Mouse (Mus musculus): ENCODE data around the gene Calcoco1. TPM values are rescaled to one million over a fixed set of nuclear protein-coding genes. Genes with fewer than 3 reads are reported as not detected.

Gene Calcoco1
- polyA plus RNA-seq, 1 experiment from 2014 or later: 41.3 TPM

DNA sequence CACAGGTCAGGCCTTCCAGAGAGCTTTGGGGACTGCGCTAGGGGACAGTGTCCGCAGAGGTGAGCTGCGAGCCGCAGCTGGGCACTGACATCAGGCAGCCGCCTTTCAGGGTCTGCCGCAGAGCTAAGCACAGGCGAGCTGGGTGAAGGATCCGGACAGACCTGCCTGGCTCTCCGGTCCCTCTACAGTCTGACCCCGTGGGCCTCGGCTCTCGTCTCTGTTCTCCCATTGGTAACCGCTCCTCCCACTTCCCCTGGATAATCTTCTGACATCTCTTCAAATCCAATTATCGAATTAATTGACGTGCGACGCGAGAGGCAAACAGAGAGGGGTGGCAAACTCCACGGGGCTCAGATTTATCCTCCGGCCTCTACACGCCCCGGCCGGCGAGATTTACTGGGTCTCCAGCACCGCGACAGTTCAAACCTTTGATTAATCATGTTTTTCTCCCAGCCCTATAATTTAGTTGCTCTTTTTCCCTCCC lies 29.6 kb downstream of the Calcoco1 start:
- Histone ChIP-seq H3K4me3 (ENCODE audit: low read length) (peak overlapping the region; percentile 50), H3K9me3 (ENCODE audit: control insufficient read depth, low read length) (no peaks in the 10 kb centered on the region), H3K36me3 (ENCODE audit: control insufficient read depth, insufficient read depth, low read length) (no peaks in the 10 kb centered on the region), H3K9ac (ENCODE audit: low read depth, low read length) (peak overlapping the region; percentile 42; the same call in 1 of the 2 replicates), H3K27me3 (ENCODE audit: control insufficient read depth, insufficient read depth, low read length) (peaks cover 43% of the 10 kb centered on the region), H3K4me1 (ENCODE audit: control insufficient read depth, insufficient read depth, low read length) (peaks cover 14% of the 10 kb centered on the region), H3K4me2 (replicated peaks; ENCODE audit: low read depth, low read length) (peak overlapping the region; percentile 81), H3K27ac (ENCODE audit: low read depth, low read length) (no peak overlapping the region)
- ATAC-seq (ENCODE audit: low FRiP score, low TSS enrichment): 0 out of 2 replicates have a peak, but pooled peaks have one; percentile 18
- WGBS: under 1% methylated on average over 26 of the region's 26 CpGs

- Histone ChIP-seq H3K9me3 (ENCODE audit: control insufficient read depth, low read length) (no peaks in the 10 kb centered on the region), H3K9ac (ENCODE audit: low read depth, low read length) (no peak overlapping the region), H3K4me2 (replicated peaks; ENCODE audit: low read depth, low read length) (no peak overlapping the region), H3K27me3 (ENCODE audit: control insufficient read depth, insufficient read depth, low read length) (no peaks in the 10 kb centered on the region; the same call in 1 of the 2 replicates), H3K4me3 (ENCODE audit: low read length) (no peak overlapping the region), H3K36me3 (ENCODE audit: control insufficient read depth, insufficient read depth, low read length) (no peaks in the 10 kb centered on the region), H3K27ac (ENCODE audit: low read depth, low read length) (no peak overlapping the region), H3K4me1 (ENCODE audit: control insufficient read depth, insufficient read depth, low read length) (no peaks in the 10 kb centered on the region)
- no peak for ATAC-seq (ENCODE audit: low FRiP score, low TSS enrichment)
- 25% methylated on average over 4 of the region's 4 CpGs for WGBS
Observed at GRCm38 (mm10) chr15:102685791-102686190, 36.2 kb downstream of the Calcoco1 start.

DNA sequence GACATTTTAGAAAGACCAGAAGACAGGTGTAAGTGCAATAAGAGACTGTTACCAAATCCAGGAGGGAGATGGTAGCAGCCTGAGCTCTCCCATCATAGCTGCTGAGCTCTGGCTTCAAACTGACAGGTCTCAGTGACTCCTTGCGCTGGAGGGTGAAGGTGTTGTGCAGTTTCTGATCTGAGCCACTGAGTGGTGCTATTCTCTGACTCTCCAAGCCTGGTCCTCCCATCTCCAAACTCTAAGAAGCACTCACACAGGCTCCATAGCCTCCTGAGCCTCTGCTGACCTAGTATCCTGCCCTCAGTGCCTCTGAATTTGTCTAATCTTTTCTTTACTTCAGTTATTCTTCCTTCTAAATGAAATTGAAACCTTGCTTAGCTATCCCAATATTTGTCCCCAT lies 38.3 kb downstream of the Calcoco1 start:
- H3K36me3 ChIP-seq (ENCODE audit: control insufficient read depth, insufficient read depth, low read length): no peaks in the 10 kb centered on the region
- no peak overlapping the region for H3K9ac ChIP-seq (ENCODE audit: low read depth, low read length)
- H3K27me3 ChIP-seq (ENCODE audit: control insufficient read depth, insufficient read depth, low read length): no peaks in the 10 kb centered on the region; the same call in 1 of the 2 replicates
- 0 out of 2 replicates have a peak, but pooled peaks have one; percentile 38 for ATAC-seq (ENCODE audit: low FRiP score, low TSS enrichment)
- H3K27ac ChIP-seq (ENCODE audit: low read depth, low read length): no peak overlapping the region
- no peaks in the 10 kb centered on the region for H3K4me1 ChIP-seq (ENCODE audit: control insufficient read depth, insufficient read depth, low read length)
- no peaks in the 10 kb centered on the region for H3K9me3 ChIP-seq (ENCODE audit: control insufficient read depth, low read length)
- no peak overlapping the region for H3K4me3 ChIP-seq (ENCODE audit: low read length)
- no peak overlapping the region for H3K4me2 ChIP-seq (replicated peaks; ENCODE audit: low read depth, low read length)
- WGBS: 11% methylated on average over 1 of the region's 1 CpGs

DNA sequence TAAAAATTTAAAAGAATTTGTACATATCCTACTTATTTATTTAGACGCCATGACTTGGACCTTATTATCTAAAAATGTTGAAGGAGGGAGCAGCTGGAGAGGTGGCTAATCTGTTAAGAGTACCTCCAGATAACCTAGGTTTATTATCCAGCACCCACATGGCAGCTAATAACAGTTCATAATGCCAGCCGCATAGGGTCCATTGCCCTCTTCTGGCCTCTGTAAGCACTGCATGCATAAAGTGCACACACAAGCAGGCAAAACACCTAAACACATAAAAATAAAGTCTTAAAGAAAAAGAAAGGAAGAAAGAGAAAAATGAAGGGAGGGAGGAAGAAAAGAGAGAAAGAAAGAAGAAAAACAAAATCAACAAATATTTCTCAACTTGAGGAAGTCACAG lies 45.6 kb downstream of the Calcoco1 start:
- Histone ChIP-seq H3K4me2 (replicated peaks; ENCODE audit: low read depth, low read length) (no peak overlapping the region), H3K27me3 (ENCODE audit: control insufficient read depth, insufficient read depth, low read length) (no peaks in the 10 kb centered on the region)
- 88% methylated on average over 2 of the region's 2 CpGs for WGBS

GRCm38 (mm10) chr15:102673548-102673947 lies 48.4 kb downstream of the Calcoco1 start:
- peak overlapping the region; percentile 76; the same call in 1 of the 2 replicates for H3K4me3 ChIP-seq (ENCODE audit: low read length)
- H3K27ac ChIP-seq (ENCODE audit: low read depth, low read length): peak overlapping the region; percentile 99; the same call in 1 of the 2 replicates
- peak; percentile 68 for ATAC-seq (ENCODE audit: low FRiP score, low TSS enrichment)
- 0 out of 2 replicates have a peak, but pooled peaks cover 10% of the 10 kb centered on the region for H3K36me3 ChIP-seq (ENCODE audit: control insufficient read depth, insufficient read depth, low read length)
- H3K4me1 ChIP-seq (ENCODE audit: control insufficient read depth, insufficient read depth, low read length): peaks cover 14% of the 10 kb centered on the region; the same call in 1 of the 2 replicates
- under 1% methylated on average over 10 of the region's 10 CpGs for WGBS
- H3K9me3 ChIP-seq (ENCODE audit: control insufficient read depth, low read length): no peaks in the 10 kb centered on the region
- peak overlapping the region; percentile 68 for H3K4me2 ChIP-seq (replicated peaks; ENCODE audit: low read depth, low read length)
- H3K27me3 ChIP-seq (ENCODE audit: control insufficient read depth, insufficient read depth, low read length): no peaks in the 10 kb centered on the region
- H3K9ac ChIP-seq (ENCODE audit: low read depth, low read length): no peak overlapping the region

More for the DNA sequence above, 45.6 kb downstream of the Calcoco1 start:
- H3K4me1 ChIP-seq (ENCODE audit: control insufficient read depth, insufficient read depth, low read length): peaks cover 10% of the 10 kb centered on the region; the same call in 1 of the 2 replicates
- no peak overlapping the region for H3K9ac ChIP-seq (ENCODE audit: low read depth, low read length)
- no peaks in the 10 kb centered on the region for H3K9me3 ChIP-seq (ENCODE audit: control insufficient read depth, low read length)
- no peak overlapping the region for H3K4me3 ChIP-seq (ENCODE audit: low read length)
- no peak for ATAC-seq (ENCODE audit: low FRiP score, low TSS enrichment)
- no peaks in the 10 kb centered on the region for H3K36me3 ChIP-seq (ENCODE audit: control insufficient read depth, insufficient read depth, low read length)
- H3K27ac ChIP-seq (ENCODE audit: low read depth, low read length): no peak overlapping the region

DNA sequence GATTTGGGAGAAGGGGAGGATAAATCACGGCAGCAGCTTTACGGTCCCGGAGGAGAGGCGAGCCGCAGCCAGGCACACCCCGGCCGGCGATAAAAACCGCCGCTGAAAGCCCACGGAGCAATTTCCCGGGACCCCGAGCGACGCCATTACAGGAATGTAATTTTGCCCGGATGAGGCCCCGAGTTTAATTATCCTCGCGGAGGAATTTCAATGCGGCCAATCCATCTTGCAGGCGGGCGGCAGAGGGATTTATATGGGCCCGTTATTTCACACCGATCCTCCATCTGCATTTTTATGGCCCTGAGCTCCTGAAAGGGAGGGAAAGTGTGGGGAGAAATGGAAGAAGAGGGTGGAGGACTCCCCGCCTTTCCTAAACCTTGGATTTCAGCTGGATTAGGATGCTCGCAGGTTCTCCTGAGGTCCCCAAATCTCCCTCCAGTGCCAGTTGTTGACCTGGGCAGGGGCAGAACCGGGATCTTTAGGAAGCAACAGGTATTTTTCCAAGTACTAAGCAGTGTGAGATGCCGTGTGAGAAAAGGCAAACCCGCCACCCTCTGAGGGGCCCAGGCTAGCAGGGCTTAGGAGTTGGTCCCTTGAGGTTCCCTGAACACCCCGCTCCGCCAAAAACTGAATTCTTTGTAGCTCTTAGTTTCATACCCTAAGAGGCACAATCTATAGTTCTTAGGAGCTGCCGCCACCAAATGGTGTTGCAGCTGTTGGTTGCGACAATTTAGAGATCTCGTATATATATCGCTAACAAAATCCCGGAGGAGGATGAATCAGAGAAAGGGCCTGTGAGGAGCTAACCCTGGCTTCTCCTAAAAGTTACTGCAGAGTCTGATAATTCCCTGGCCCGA lies 49.5 kb downstream of the Calcoco1 start, which contains the start of gene Atp5g2:
Atp5g2 (minus strand) TSS at position 138 of the 857 bp plus-strand sequence.
- Histone ChIP-seq H3K27me3 (ENCODE audit: control insufficient read depth, insufficient read depth, low read length) (no peaks in the 10 kb centered on the region), H3K9me3 (ENCODE audit: control insufficient read depth, low read length) (no peaks in the 10 kb centered on the region), H3K27ac (ENCODE audit: low read depth, low read length) (peak within 1 kb of the TSS; percentile 99), H3K4me1 (ENCODE audit: control insufficient read depth, insufficient read depth, low read length) (peaks cover 14% of the 10 kb centered on the region; the same call in 1 of the 2 replicates), H3K4me3 (ENCODE audit: low read length) (peak within 1 kb of the TSS; percentile 76), H3K4me2 (replicated peaks; ENCODE audit: low read depth, low read length) (peak within 1 kb of the TSS; percentile 68), H3K9ac (ENCODE audit: low read depth, low read length) (peak within 1 kb of the TSS; percentile 77), H3K36me3 (ENCODE audit: control insufficient read depth, insufficient read depth, low read length) (peaks cover 20% of the 10 kb centered on the region)
- no peak for ATAC-seq (ENCODE audit: low FRiP score, low TSS enrichment)
- 1% methylated on average over 37 of the region's 37 CpGs for WGBS

GRCm38 (mm10) chr15:102671721-102672214 lies 50.2 kb downstream of the Calcoco1 start:
- no peaks in the 10 kb centered on the region for H3K27me3 ChIP-seq (ENCODE audit: control insufficient read depth, insufficient read depth, low read length)
- peak overlapping the region; percentile 99 for H3K27ac ChIP-seq (ENCODE audit: low read depth, low read length)
- H3K4me2 ChIP-seq (replicated peaks; ENCODE audit: low read depth, low read length): peak overlapping the region; percentile 68
- peaks cover 14% of the 10 kb centered on the region; the same call in 1 of the 2 replicates for H3K4me1 ChIP-seq (ENCODE audit: control insufficient read depth, insufficient read depth, low read length)
- H3K9ac ChIP-seq (ENCODE audit: low read depth, low read length): peak overlapping the region; percentile 77
- peaks cover 26% of the 10 kb centered on the region for H3K36me3 ChIP-seq (ENCODE audit: control insufficient read depth, insufficient read depth, low read length)
- WGBS: under 1% methylated on average over 34 of the region's 34 CpGs
- no peaks in the 10 kb centered on the region for H3K9me3 ChIP-seq (ENCODE audit: control insufficient read depth, low read length)
- H3K4me3 ChIP-seq (ENCODE audit: low read length): peak overlapping the region; percentile 76
- ATAC-seq (ENCODE audit: low FRiP score, low TSS enrichment): peak; percentile 76

- H3K9me3 ChIP-seq (ENCODE audit: control insufficient read depth, low read length): no peaks in the 10 kb centered on the region
- peak overlapping the region; percentile 97 for H3K9ac ChIP-seq (ENCODE audit: low read depth, low read length)
- WGBS: under 1% methylated on average over 53 of the region's 53 CpGs
- H3K4me2 ChIP-seq (replicated peaks; ENCODE audit: low read depth, low read length): peak overlapping the region; percentile 84
- peak overlapping the region; percentile 99 for H3K27ac ChIP-seq (ENCODE audit: low read depth, low read length)
- peaks cover 14% of the 10 kb centered on the region; the same call in 1 of the 2 replicates for H3K4me1 ChIP-seq (ENCODE audit: control insufficient read depth, insufficient read depth, low read length)
- peaks cover 34% of the 10 kb centered on the region for H3K36me3 ChIP-seq (ENCODE audit: control insufficient read depth, insufficient read depth, low read length)
- no peaks in the 10 kb centered on the region for H3K27me3 ChIP-seq (ENCODE audit: control insufficient read depth, insufficient read depth, low read length)
- ATAC-seq (ENCODE audit: low FRiP score, low TSS enrichment): peak; percentile 93
- H3K4me3 ChIP-seq (ENCODE audit: low read length): peak overlapping the region; percentile 76
Observed at GRCm38 (mm10) chr15:102670767-102671575, 51.0 kb downstream of the Calcoco1 start.
